ENCODE assay signal across 13 mouse cellular contexts in the genomic region with DNA sequence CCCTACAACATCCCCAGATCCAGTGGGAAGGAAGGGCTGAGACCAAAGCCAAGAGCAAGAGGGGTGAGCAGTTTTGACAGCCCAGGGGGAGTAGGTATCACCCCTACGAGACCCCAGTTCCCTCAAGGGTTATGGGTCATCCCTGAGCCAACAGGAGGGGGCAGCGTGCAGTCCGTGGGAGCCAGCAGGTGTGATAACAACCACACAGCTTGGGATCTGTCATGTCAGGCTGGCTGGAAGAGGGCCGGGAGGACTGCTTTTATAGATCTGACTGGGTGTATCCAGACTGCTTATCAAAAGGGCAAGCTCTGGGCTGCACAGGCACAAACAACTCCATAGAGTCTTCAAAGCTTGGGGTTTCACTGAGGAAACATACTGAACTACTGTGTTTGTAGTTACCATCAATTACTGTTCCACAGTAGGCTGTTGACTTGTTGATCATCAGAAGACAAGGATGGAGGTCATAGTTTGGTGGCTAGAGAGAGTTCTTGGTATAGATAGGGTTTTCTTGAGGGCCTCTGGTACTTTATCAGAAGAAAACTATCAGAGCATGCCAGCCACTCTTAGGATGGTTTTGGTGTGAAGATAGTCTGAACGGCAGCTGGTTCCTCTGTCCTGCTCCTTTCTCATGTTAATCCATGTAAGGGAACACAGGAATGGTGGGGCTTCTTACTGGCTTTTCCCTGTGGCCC.
DNase-seq lines count a peak whose midpoint lies in the region; ATAC-seq and TF ChIP-seq lines count a peak whose summit lies in the region.
"Had no signal": no experiment of that assay in that cellular context is flagged by ENCODE, and none has a peak within 500 bp of the region (broad histone marks: within the 10 kb centered on the region; RNA-seq: fewer than 3 reads in every experiment).

No protein-coding gene starts in this region.

- no peak overlapping the region for H3K27ac ChIP-seq in kidney, embryonic 15.5 days
- peak overlapping the region; percentile 96 for H3K27ac ChIP-seq in liver, embryonic 15.5 days (replicated peaks)
- peak overlapping the region; percentile 1 for H3K27ac ChIP-seq in stomach, embryonic 15.5 days
- no peak overlapping the region for H3K27ac ChIP-seq in hindbrain, postnatal 0 days
- H3K27ac ChIP-seq: heart, adult 2 months; midbrain, embryonic 12.5 days had no signal

- no peak overlapping the region for H3K4me2 ChIP-seq in kidney, embryonic 15.5 days
- peak overlapping the region; percentile 58 for H3K4me2 ChIP-seq in liver, embryonic 15.5 days
- H3K4me2 ChIP-seq in stomach, embryonic 15.5 days: no peak overlapping the region
- H3K4me2 ChIP-seq in hindbrain, postnatal 0 days (ENCODE audit: low read depth, low read length): no peak overlapping the region
- H3K4me2 ChIP-seq: midbrain, embryonic 12.5 days had no signal

- no peaks in the 10 kb centered on the region for H3K9me3 ChIP-seq in kidney, embryonic 15.5 days (replicated peaks)
- no peaks in the 10 kb centered on the region for H3K9me3 ChIP-seq in liver, embryonic 15.5 days (replicated peaks)
- H3K9me3 ChIP-seq in stomach, embryonic 15.5 days: no peaks in the 10 kb centered on the region
- no peaks in the 10 kb centered on the region for H3K9me3 ChIP-seq in hindbrain, postnatal 0 days (ENCODE audit: low read length)
- H3K9me3 ChIP-seq: midbrain, embryonic 12.5 days had no signal

- no peaks in the 10 kb centered on the region for H3K27me3 ChIP-seq in kidney, embryonic 15.5 days
- no peaks in the 10 kb centered on the region for H3K27me3 ChIP-seq in liver, embryonic 15.5 days
- H3K27me3 ChIP-seq in stomach, embryonic 15.5 days (replicated peaks): no peaks in the 10 kb centered on the region
- H3K27me3 ChIP-seq in hindbrain, postnatal 0 days (ENCODE audit: insufficient read depth, low read length): no peaks in the 10 kb centered on the region
- H3K27me3 ChIP-seq: midbrain, embryonic 12.5 days had no signal

- ATAC-seq in kidney, embryonic 15.5 days (replicated peaks; ENCODE audit: low FRiP score): peak; percentile 47; the same call in 1 of the 2 replicates
- ATAC-seq in erythroblast, adult 5-6 weeks (replicated peaks; ENCODE audit: low FRiP score, poor library complexity, severe bottlenecking): peak; percentile 85
- peak; percentile 97 for ATAC-seq in liver, embryonic 15.5 days (ENCODE audit: insufficient read depth)
- peak; percentile 91 for ATAC-seq in stomach, embryonic 15.5 days (ENCODE audit: insufficient read depth, low FRiP score, low read depth)
- ATAC-seq in hindbrain, postnatal 0 days: no peak

- peaks cover 32% of the 10 kb centered on the region for H3K4me1 ChIP-seq in kidney, embryonic 15.5 days
- H3K4me1 ChIP-seq in liver, embryonic 15.5 days (replicated peaks): peaks cover 96% of the 10 kb centered on the region
- H3K4me1 ChIP-seq in stomach, embryonic 15.5 days: peaks cover 16% of the 10 kb centered on the region; the same call in 1 of the 2 replicates
- H3K4me1 ChIP-seq in hindbrain, postnatal 0 days (ENCODE audit: insufficient read depth, low read length): no peaks in the 10 kb centered on the region

- H3K36me3 ChIP-seq in kidney, embryonic 15.5 days: no peaks in the 10 kb centered on the region
- no peaks in the 10 kb centered on the region for H3K36me3 ChIP-seq in liver, embryonic 15.5 days (replicated peaks)
- H3K36me3 ChIP-seq in stomach, embryonic 15.5 days: no peaks in the 10 kb centered on the region
- no peaks in the 10 kb centered on the region for H3K36me3 ChIP-seq in hindbrain, postnatal 0 days (ENCODE audit: insufficient read depth, low read length)
- H3K36me3 ChIP-seq: midbrain, embryonic 12.5 days had no signal

- WGBS in kidney, embryonic 15.5 days: 46% methylated on average over 5 of the region's 5 CpGs
- 14% methylated on average over 5 of the region's 5 CpGs for WGBS in liver, embryonic 15.5 days (ENCODE audit: insufficient replicate concordance)
- WGBS in stomach, embryonic 15.5 days: 52% methylated on average over 5 of the region's 5 CpGs
- 78% methylated on average over 5 of the region's 5 CpGs for WGBS in hindbrain, postnatal 0 days

- no peak for TF ChIP-seq CTCF in hindbrain, postnatal 0 days (IDR thresholded peaks at IDR 0.05; ENCODE audit: low read depth)

- H3K9ac ChIP-seq in kidney, embryonic 15.5 days: no peak overlapping the region
- H3K9ac ChIP-seq in liver, embryonic 15.5 days: peak overlapping the region; percentile 50
- no peak overlapping the region for H3K9ac ChIP-seq in stomach, embryonic 15.5 days
- H3K9ac ChIP-seq in hindbrain, postnatal 0 days (replicated peaks; ENCODE audit: low read length): no peak overlapping the region
- H3K9ac ChIP-seq: midbrain, embryonic 12.5 days had no signal

- no peak overlapping the region for H3K4me3 ChIP-seq in kidney, embryonic 15.5 days (replicated peaks)
- H3K4me3 ChIP-seq in liver, embryonic 15.5 days (replicated peaks): peak overlapping the region; percentile 25
- H3K4me3 ChIP-seq in stomach, embryonic 15.5 days (replicated peaks): no peak overlapping the region
- H3K4me3 ChIP-seq in hindbrain, postnatal 0 days (ENCODE audit: low read length): no peak overlapping the region
- H3K4me3 ChIP-seq: heart, adult 2 months; midbrain, embryonic 12.5 days had no signal

- no peak for DNase-seq in kidney, adult 18-20 months
- no peak for DNase-seq in left cerebral cortex, adult 18-20 months (ENCODE audit: low spot score in 2 of 2)
- no peak for DNase-seq in hindbrain, postnatal 0 days (ENCODE audit: low spot score)
- DNase-seq in embryo, embryonic 11 days: no peak
- DNase-seq: cerebellum, postnatal 36 days; heart, adult 2 months; kidney, adult 9 months; thymus, postnatal 4 days had no signal

Comparison
In these comparisons a context has a peak if more than half of its experiments do, and no peak if none do; other contexts are left out.
1. H3K27ac ChIP-seq: peak in liver, embryonic 15.5 days (single experiment) and stomach, embryonic 15.5 days (single experiment); none in kidney, embryonic 15.5 days (single experiment) and hindbrain, postnatal 0 days (single experiment).